Mouse (Mus musculus): ENCODE results near the gene Hlf.

DNA sequence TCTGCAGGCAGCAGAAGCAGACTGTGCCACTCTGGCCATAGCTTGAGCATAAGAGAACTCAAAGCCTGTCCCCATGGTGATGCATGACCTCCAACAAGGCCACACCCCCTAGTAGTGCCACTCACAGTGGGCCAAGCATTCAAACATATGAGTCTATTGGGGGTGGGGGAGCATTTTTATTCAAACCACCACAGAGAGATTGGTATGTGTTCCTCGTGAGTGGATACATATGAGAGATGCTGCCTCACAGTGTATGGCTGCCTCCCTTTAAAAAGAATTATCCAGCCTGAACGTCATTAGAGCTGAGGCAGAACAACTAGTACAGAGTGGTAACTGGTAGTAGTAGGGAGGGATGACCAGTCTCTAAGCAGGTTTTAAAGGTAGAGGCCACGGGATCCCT is 33.2 kb upstream of the Hlf start:
- TF ChIP-seq CTCF (IDR thresholded peaks at IDR 0.05): no peak
- TF ChIP-seq EP300 (IDR thresholded peaks at IDR 0.05): no peak

Measured in lung, postnatal 0 days (tissue).